Mouse (Mus musculus): ENCODE measurements around the gene Egln1.

- TF ChIP-seq USF2 (IDR thresholded peaks at IDR 0.05; ENCODE audit: borderline replicate concordance in 1 of 2, insufficient read depth in 1 of 2, low read depth in 1 of 2, low read length in 2 of 2) = no peak
- TF ChIP-seq POLR2A (IDR thresholded peaks at IDR 0.05; ENCODE audit: control insufficient read depth in 1 of 2, insufficient read depth in 1 of 2, low read depth in 1 of 2, low read length in 2 of 2, poor library complexity in 1 of 2) = no peak
- no peak for TF ChIP-seq CTCF (IDR thresholded peaks at IDR 0.05 in 2 of 3, conservative IDR thresholded peaks at IDR 0.05 in 1 of 3; ENCODE audit: control insufficient read depth in 1 of 3, insufficient read depth in 1 of 3, low read depth in 2 of 3, low read length in 3 of 3, poor library complexity in 1 of 3, severe bottlenecking in 1 of 3)
- no peak for TF ChIP-seq MYB (IDR thresholded peaks at IDR 0.05; ENCODE audit: low read depth, low read length)
- no peak for TF ChIP-seq USF1 (IDR thresholded peaks at IDR 0.05; ENCODE audit: low read depth, low read length)
- no peak for TF ChIP-seq MAFK (IDR thresholded peaks at IDR 0.05; ENCODE audit: borderline replicate concordance, low read depth, low read length)
- TF ChIP-seq ZC3H11A (IDR thresholded peaks at IDR 0.05; ENCODE audit: low read depth, low read length) = no peak
- TF ChIP-seq CHD1 (IDR thresholded peaks at IDR 0.05; ENCODE audit: low read depth, low read length) = no peak
- no peak for TF ChIP-seq UBTF (IDR thresholded peaks at IDR 0.05; ENCODE audit: borderline replicate concordance, insufficient read depth, low read depth, low read length)
- TF ChIP-seq JUND (IDR thresholded peaks at IDR 0.05; ENCODE audit: low read depth, low read length) = no peak
Measured at GRCm38 (mm10) chr8:124953188-124953587, 4.1 kb upstream of the Egln1 start.
